Mouse (Mus musculus) hindbrain, embryonic 14.5 days (tissue): ENCODE data around the gene Lce3a. TPM values are rescaled to one million over a fixed set of nuclear protein-coding genes. Genes with fewer than 3 reads are reported as not detected.

Experiments
- ATAC-seq: fragments of 200-750 bp; cut with Nextera tagmentation; 2 replicates; pipeline ENCODE4 v1.8.0; 2017; ENCODE audit warnings: moderate number of reproducible peaks, mild to moderate bottlenecking, moderate TSS enrichment, moderate library complexity; ENCODE audit not compliant: low FRiP score
- DNase-seq: peaks from one replicate; pipeline ENCODE4 v3.0.0-alpha.2; 2015; ENCODE audit warnings: low spot score
- H3K27ac ChIP-seq: fragments of 300-500 bp; sonication (generic); 2 replicates; pipeline ENCODE4 v1.5.1; 2014; ENCODE audit warnings: mild to moderate bottlenecking, moderate library complexity
- H3K27me3 ChIP-seq: fragments of 300-500 bp; sonication (generic); 2 replicates; pipeline ENCODE4 v1.6.1; 2014; ENCODE audit warnings: mild to moderate bottlenecking, low read length, mixed read lengths; ENCODE audit not compliant: control insufficient read depth, insufficient read depth
- H3K36me3 ChIP-seq: fragments of 300-500 bp; sonication (generic); replicated peaks from 2 replicates; pipeline ENCODE4 v1.6.1; 2014; ENCODE audit not compliant: control insufficient read depth, insufficient read depth
- H3K4me1 ChIP-seq: fragments of 300-500 bp; sonication (generic); replicated peaks from 2 replicates; pipeline ENCODE4 v1.6.1; 2014; ENCODE audit warnings: antibody characterized with exemption, low read length, mixed read lengths; ENCODE audit not compliant: control insufficient read depth, insufficient read depth
- H3K4me2 ChIP-seq: fragments of 300-500 bp; sonication (generic); replicated peaks from 2 replicates; pipeline ENCODE4 v1.6.1; 2014; ENCODE audit warnings: mild to moderate bottlenecking, moderate library complexity
- H3K4me3 ChIP-seq: fragments of 300-500 bp; sonication (generic); replicated peaks from 2 replicates; pipeline ENCODE4 v1.5.1; 2014; ENCODE audit warnings: mild to moderate bottlenecking, low read length
- H3K9ac ChIP-seq: fragments of 300-500 bp; sonication (generic); 2 replicates; pipeline ENCODE4 v1.6.1; 2014
- H3K9me3 ChIP-seq: fragments of 300-500 bp; sonication (generic); 2 replicates; pipeline ENCODE4 v1.6.1; 2016; ENCODE audit warnings: low read length; ENCODE audit not compliant: control insufficient read depth
- whole genome bisulfite sequencing: fragments of 180-500 bp; shearing (Covaris S2); extraction: QIAGEN DNeasy Blood & Tissue Kit; methylation state at CpG from one replicate; pipeline ENCODE4 v1.1.7; 2014; 5-methylcytosine and 5-hydroxymethylcytosine counted together
- polyA plus RNA-seq: library from polyadenylated mRNA; unstranded; fragments of >200 nt; fragmentation: Nextera tagmentation; extraction: Ambion mirVana; gene quantifications from 2 replicates; pipeline ENCODE4 v1.2.1, GENCODE M21; 2014

The Lce3a gene
- polyA plus RNA-seq: not detected in 2 replicates

DNA sequence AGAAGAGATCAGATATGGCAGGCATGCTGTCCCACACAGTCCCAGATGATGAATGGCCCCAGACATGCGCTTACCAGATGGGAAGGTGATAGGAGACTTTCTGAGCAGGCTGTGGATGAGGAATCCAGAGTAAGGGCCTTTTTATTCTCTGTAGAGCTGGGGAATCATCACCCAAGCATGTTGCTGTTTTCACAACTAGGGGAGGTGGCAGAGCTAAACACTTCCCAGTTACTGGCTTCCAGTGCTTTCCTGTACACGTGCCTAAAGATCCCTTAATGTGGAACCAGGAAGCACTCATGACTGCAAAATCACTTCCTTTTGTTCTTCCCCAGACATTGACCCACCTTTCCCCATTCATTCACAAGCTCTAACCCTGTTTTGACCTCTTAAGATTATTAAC lies at the start of gene Lce3a:
Lce3a (minus strand) TSS at position 101 of the 400 bp plus-strand sequence.
- no peak within 1 kb of the TSS for H3K4me2 ChIP-seq
- H3K4me3 ChIP-seq: no peak within 1 kb of the TSS
- DNase-seq (no peak), ATAC-seq (no peak)
- no peak within 1 kb of the TSS for H3K27ac ChIP-seq
- H3K36me3 ChIP-seq: no peaks in the 10 kb centered on the region
- H3K4me1 ChIP-seq: no peaks in the 10 kb centered on the region
- 81% methylated on average over 2 of the region's 2 CpGs for WGBS
- H3K9ac ChIP-seq: no peak within 1 kb of the TSS
- no peaks in the 10 kb centered on the region for H3K9me3 ChIP-seq
- no peaks in the 10 kb centered on the region for H3K27me3 ChIP-seq

DNA sequence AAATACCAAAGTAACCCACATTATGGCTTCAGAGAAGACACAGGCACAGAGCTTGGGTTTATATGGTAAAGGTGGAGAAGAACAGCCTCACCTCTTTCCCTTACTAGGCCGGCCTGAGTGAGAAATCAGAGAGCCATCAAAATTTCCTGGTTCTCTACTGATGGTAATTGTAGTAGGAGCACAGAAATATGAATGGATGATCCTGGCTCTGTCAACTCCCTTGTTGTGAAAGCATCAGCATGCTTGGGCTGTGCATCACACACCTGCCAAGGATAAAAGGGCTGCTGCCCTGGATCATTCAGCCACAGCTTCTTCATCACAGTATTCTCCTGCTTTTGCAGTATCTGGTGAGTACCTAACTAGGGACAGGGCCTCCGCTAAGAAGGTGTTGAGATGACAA lies 40.7 kb upstream of the Lce3a start, which contains the start of gene Lce3e:
Lce3e (plus strand) TSS at position 301 of the 400 bp plus-strand sequence.
- Histone ChIP-seq H3K4me3 (no peak within 1 kb of the TSS), H3K27ac (no peak within 1 kb of the TSS), H3K27me3 (no peaks in the 10 kb centered on the region), H3K36me3 (no peaks in the 10 kb centered on the region), H3K9me3 (no peaks in the 10 kb centered on the region), H3K4me1 (no peaks in the 10 kb centered on the region), H3K9ac (no peak within 1 kb of the TSS), H3K4me2 (no peak within 1 kb of the TSS)
- 94% methylated on average over 2 of the region's 2 CpGs for WGBS
- ATAC-seq (no peak), DNase-seq (no peak)

DNA sequence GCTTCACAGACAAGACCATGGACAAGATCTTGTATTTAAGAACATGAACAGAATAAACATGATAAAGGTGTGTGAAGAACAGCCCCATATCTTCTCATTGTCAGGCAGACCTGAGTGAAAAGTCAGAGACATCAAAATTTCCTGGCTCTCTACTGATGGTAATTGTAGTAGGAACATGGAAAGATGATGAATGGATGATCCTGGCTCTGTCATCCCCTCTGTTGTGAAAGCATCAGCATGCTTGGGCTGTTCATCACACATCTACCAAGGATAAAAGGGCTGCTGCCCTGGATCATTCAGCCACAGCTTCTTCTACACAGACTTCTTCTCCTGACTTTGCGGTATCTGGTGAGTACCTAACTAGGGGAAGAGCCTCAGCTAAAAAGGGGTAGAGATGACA lies 31.1 kb upstream of the Lce3a start, which contains the start of gene Lce3d:
Lce3d (plus strand) TSS at position 301 of the 400 bp plus-strand sequence.
- H3K27ac ChIP-seq: no peak within 1 kb of the TSS
- H3K4me2 ChIP-seq: no peak within 1 kb of the TSS
- ATAC-seq (no peak), DNase-seq (no peak)
- H3K9me3 ChIP-seq: no peaks in the 10 kb centered on the region
- no peaks in the 10 kb centered on the region for H3K27me3 ChIP-seq
- H3K9ac ChIP-seq: no peak within 1 kb of the TSS
- WGBS: 96% methylated on average over 1 of the region's 1 CpGs
- no peaks in the 10 kb centered on the region for H3K36me3 ChIP-seq
- H3K4me3 ChIP-seq: no peak within 1 kb of the TSS
- H3K4me1 ChIP-seq: no peaks in the 10 kb centered on the region

DNA sequence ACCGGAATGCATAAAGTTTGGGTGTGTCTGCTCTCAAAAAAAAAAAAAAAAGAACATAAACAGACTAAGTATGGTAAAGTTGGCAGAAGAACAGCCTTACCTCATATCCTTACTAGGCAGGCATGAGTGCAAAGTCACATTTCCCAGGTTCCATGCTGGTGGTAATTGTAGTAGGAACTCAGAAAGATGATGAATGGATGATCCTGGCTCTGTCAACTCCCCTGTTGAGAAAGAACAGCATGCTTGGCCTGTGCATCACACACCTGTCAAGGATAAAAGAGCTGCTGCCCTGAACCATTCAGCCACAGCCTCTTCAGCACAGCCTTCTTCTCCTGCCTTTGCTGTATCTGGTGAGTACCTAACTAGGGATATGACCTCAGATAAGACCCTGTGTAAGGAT lies 18.2 kb upstream of the Lce3a start, which contains the start of gene Lce3c:
Lce3c (plus strand) TSS at position 301 of the 400 bp plus-strand sequence.
- WGBS: 94% methylated on average over 1 of the region's 1 CpGs
- no peak within 1 kb of the TSS for H3K4me3 ChIP-seq
- no peaks in the 10 kb centered on the region for H3K36me3 ChIP-seq
- H3K27ac ChIP-seq: no peak within 1 kb of the TSS
- H3K27me3 ChIP-seq: no peaks in the 10 kb centered on the region
- no peaks in the 10 kb centered on the region for H3K4me1 ChIP-seq
- H3K4me2 ChIP-seq: no peak within 1 kb of the TSS
- no peaks in the 10 kb centered on the region for H3K9me3 ChIP-seq
- no peak within 1 kb of the TSS for H3K9ac ChIP-seq
- DNase-seq (no peak), ATAC-seq (no peak; the same call in 1 of the 2 replicates)

DNA sequence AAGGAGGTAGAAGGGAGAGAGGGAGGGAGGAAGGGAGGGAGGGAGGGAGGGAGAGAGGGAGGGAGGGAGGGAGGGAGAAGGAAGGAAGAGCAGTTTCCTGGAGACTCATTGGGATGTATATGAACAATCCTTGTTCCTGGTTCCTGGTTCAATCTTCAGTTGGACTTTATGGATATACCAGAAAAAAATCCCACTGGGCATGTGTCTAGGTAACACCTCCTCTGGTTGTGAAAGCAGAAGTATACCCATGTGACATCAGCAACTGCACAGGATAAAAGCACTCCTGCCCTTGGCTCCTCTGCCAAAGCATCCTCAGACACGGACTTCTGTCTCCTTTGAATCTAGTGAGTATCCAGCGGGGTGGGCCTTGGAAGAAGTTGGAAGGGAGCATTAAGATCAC lies 6.6 kb upstream of the Lce3a start, which contains the start of gene Lce3b:
Lce3b (plus strand) TSS at position 301 of the 400 bp plus-strand sequence.
- no peak within 1 kb of the TSS for H3K4me3 ChIP-seq
- DNase-seq (no peak), ATAC-seq (no peak)

DNA sequence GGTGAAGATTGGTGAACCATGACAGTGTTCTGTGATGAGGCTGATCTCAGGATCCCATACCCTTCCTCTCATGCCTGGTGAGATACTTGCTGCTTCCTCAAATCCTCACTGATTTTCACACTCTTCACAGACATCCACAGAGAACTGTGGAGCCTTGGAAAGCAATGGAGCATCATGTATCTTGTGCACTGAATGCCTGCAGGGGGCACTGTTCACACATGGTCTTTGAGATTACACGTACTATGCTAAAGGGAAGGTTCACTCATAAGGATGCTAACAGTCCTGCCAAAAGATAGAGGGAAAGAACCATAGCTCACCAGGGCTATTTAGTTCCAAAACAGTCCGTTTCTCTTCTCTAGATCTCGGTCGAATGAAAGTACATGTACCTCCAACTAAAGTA lies 5.7 kb downstream of the Lce3a start:
- Histone ChIP-seq H3K36me3 (no peaks in the 10 kb centered on the region), H3K4me2 (no peak overlapping the region), H3K27ac (no peak overlapping the region), H3K4me1 (no peaks in the 10 kb centered on the region), H3K27me3 (no peaks in the 10 kb centered on the region), H3K9me3 (no peaks in the 10 kb centered on the region), H3K4me3 (no peak overlapping the region), H3K9ac (no peak overlapping the region)
- 64% methylated on average over 4 of the region's 4 CpGs for WGBS
- peak; percentile 40; the same call in 1 of the 2 replicates for ATAC-seq
- DNase-seq: no peak

More for the DNA sequence above, 6.6 kb upstream of the Lce3a start, which contains the start of gene Lce3b:
- Histone ChIP-seq H3K4me2 (no peak within 1 kb of the TSS), H3K9me3 (no peaks in the 10 kb centered on the region), H3K4me1 (no peaks in the 10 kb centered on the region), H3K36me3 (no peaks in the 10 kb centered on the region), H3K27me3 (no peaks in the 10 kb centered on the region), H3K27ac (no peak within 1 kb of the TSS), H3K9ac (no peak within 1 kb of the TSS)
- WGBS: 73% methylated on average over 2 of the region's 2 CpGs

DNA sequence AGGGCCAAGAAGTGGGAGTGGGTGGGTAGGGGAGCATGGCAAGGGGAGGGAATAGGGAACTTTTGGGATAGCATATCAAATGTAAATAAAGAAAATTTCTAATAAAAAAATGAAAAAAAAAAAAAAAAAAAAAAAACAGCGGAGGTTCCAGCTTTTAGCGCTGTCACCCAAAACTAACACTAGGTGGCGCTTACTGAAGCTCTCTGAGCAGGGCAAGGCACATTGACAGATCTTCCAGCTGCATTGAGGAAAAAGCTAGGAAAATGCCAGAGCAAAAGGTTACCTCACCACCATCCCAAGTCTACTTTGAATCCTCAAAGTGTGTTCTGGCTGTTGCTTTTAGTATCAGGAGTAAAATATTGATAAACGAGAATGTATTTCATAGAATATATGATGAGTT lies 18.5 kb downstream of the Lce3a start:
- Histone ChIP-seq H3K4me3 (no peak overlapping the region), H3K27me3 (no peaks in the 10 kb centered on the region), H3K9me3 (no peaks in the 10 kb centered on the region), H3K9ac (no peak overlapping the region), H3K4me2 (no peak overlapping the region), H3K36me3 (no peaks in the 10 kb centered on the region), H3K4me1 (no peaks in the 10 kb centered on the region), H3K27ac (no peak overlapping the region)
- DNase-seq: peak; percentile 72
- 20% methylated on average over 4 of the region's 4 CpGs for WGBS
- ATAC-seq: peak; percentile 71

DNA sequence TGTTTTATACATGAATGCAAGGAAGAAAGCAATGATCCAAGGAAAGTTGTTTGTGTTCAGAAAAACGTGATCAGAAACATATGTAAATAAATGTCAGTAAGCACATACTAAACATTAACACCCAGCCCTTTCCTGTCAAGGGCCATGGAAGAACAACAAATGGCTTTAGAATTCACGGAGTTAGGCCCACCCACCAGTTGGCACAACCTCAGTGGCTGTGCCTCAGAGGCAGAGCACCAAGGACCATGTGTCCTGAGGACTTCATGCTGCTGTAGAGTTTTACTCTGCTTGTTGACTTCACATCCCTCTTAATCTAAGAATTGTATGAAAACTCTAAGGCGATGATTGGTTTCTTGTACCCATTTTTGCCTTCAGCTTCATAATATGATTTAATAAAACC lies 20.8 kb downstream of the Lce3a start:
- H3K27me3 ChIP-seq: no peaks in the 10 kb centered on the region
- no peak overlapping the region for H3K4me2 ChIP-seq
- H3K9ac ChIP-seq: no peak overlapping the region
- H3K4me1 ChIP-seq: no peaks in the 10 kb centered on the region
- no peak overlapping the region for H3K4me3 ChIP-seq
- DNase-seq (no peak), ATAC-seq (no peak)
- H3K36me3 ChIP-seq: no peaks in the 10 kb centered on the region
- no peaks in the 10 kb centered on the region for H3K9me3 ChIP-seq
- 52% methylated on average over 3 of the region's 3 CpGs for WGBS
- H3K27ac ChIP-seq: no peak overlapping the region

DNA sequence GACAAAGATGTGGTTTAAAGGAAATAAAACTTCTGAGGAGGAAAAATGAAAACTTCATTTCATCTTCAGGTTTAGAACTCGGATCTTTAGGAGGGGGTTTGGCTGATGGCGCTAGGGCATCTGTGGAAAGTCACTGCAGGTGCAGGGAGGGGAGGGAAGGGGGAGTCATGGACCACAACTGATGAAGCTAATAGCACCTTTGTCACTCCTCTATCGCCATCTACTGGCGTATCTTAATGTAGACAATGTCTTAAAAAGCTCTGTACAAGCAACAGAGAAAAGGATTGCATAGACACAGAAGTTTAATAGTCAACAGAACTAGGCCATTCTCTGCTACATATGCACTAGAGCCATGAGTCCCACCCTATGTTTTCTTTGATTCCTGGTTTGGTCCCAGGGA lies 22.4 kb downstream of the Lce3a start:
- peak; percentile 71 for DNase-seq
- no peak overlapping the region for H3K9ac ChIP-seq
- no peak overlapping the region for H3K4me3 ChIP-seq
- 35% methylated on average over 4 of the region's 4 CpGs for WGBS
- peak; percentile 74; the same call in 1 of the 2 replicates for ATAC-seq
- H3K36me3 ChIP-seq: no peaks in the 10 kb centered on the region
- H3K9me3 ChIP-seq: no peaks in the 10 kb centered on the region
- no peaks in the 10 kb centered on the region for H3K27me3 ChIP-seq
- no peak overlapping the region for H3K4me2 ChIP-seq
- no peak overlapping the region for H3K27ac ChIP-seq
- no peaks in the 10 kb centered on the region for H3K4me1 ChIP-seq

DNA sequence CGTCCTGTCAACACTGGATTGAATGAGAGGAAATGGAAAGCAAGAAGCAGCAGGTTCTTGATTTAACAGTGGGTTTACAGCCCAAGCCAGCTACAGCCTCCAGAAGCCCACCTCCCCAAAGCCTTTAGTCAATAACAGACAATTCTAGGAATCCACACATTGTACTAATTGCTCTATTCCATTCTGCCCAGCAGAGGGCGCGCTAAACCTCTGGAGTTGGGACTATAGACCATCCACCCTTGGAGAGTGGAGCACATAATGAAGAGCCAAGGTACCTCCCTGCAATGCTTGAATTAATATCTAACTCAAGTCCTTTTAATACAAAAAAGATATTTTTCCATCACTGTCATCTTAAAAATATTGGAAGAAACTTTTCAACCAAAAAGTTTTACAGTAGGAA lies 23.0 kb downstream of the Lce3a start:
- Histone ChIP-seq H3K9me3 (no peaks in the 10 kb centered on the region), H3K4me2 (no peak overlapping the region), H3K36me3 (no peaks in the 10 kb centered on the region), H3K27ac (no peak overlapping the region), H3K4me1 (no peaks in the 10 kb centered on the region), H3K9ac (no peak overlapping the region), H3K4me3 (no peak overlapping the region), H3K27me3 (no peaks in the 10 kb centered on the region)
- 30% methylated on average over 3 of the region's 3 CpGs for WGBS
- ATAC-seq (0 out of 2 replicates have a peak, but pooled peaks have one; percentile 29), DNase-seq (peak; percentile 42)
